Mouse (Mus musculus) cortical plate, adult 2 months (tissue): ENCODE results near the gene F8.

Experiments
- CTCF ChIP-seq: fragments of 200-500 bp; IDR thresholded peaks from 2 replicates; pipeline ENCODE4 v1.5.1; 2011; ENCODE audit warnings: mild to moderate bottlenecking, control low read depth, low read length; ENCODE audit not compliant: insufficient read depth; ENCODE audit errors: extremely low read depth
- POLR2A ChIP-seq: fragments of 200-500 bp; IDR thresholded peaks from 2 replicates; pipeline ENCODE4 v1.6.1; 2011; ENCODE audit warnings: mild to moderate bottlenecking, low read length, control low read depth; ENCODE audit not compliant: insufficient read depth; ENCODE audit errors: extremely low read depth

GRCm38 (mm10) chrX:75381176-75381575 lies 1.2 kb downstream of the F8 start:
- TF ChIP-seq CTCF (no peak), POLR2A (no peak)
